Mouse (Mus musculus) CH12.LX (cell line): ENCODE measurements around the gene Adora2a. TPM values are rescaled to one million over a fixed set of nuclear protein-coding genes. Genes with fewer than 3 reads are reported as not detected.

ENCODE experiments used
- DNase-seq: peaks from one replicate; pipeline ENCODE4 v3.0.0-alpha.2; 2013; ENCODE audit errors: extremely low read depth
- H3K27ac ChIP-seq: 2 replicates; pipeline ENCODE4 v1.5.1; 2012; ENCODE audit warnings: low read depth, mild to moderate bottlenecking, control low read depth, moderate library complexity; ENCODE audit not compliant: insufficient read depth
- H3K27me3 ChIP-seq: replicated peaks from 2 replicates; pipeline ENCODE3; 2012; ENCODE audit warnings: inconsistent platforms
- H3K36me3 ChIP-seq, 2 experiments: replicated peaks in 1 of 2; 2 replicates each; pipeline versions ENCODE3 to v1.6.1; 2012; ENCODE audit warnings: inconsistent platforms in 1 of 2, low read length in 1 of 2, mild to moderate bottlenecking in 1 of 2, mixed read lengths in 1 of 2, moderate library complexity in 1 of 2; ENCODE audit not compliant: control insufficient read depth in 1 of 2, insufficient read depth in 1 of 2
- H3K4me1 ChIP-seq, 2 experiments: 2 replicates each; pipeline ENCODE4 v1.6.1; 2012; ENCODE audit warnings: inconsistent platforms in 1 of 2, moderate library complexity in 1 of 2; ENCODE audit not compliant: insufficient read depth in 2 of 2, control insufficient read depth in 1 of 2
- H3K4me2 ChIP-seq: 2 replicates; pipeline ENCODE4 v1.6.1; 2012; ENCODE audit warnings: low read depth, mild to moderate bottlenecking, control low read depth; ENCODE audit not compliant: poor library complexity, insufficient read depth, severe bottlenecking
- H3K4me3 ChIP-seq, 3 experiments: fragments of 150-350 bp in 1 of 3; sonication (generic) in 1 of 3; replicated peaks in 1 of 3; 2 replicates each; pipeline versions ENCODE3 to v1.5.1; 2011 to 2012; ENCODE audit warnings: low read depth in 2 of 3, low read length in 2 of 3, mild to moderate bottlenecking in 2 of 3, moderate library complexity in 2 of 3, control low read depth in 1 of 3, improper control_type of control experiment in 1 of 3, inconsistent platforms in 1 of 3, mixed read lengths in 1 of 3; ENCODE audit not compliant: poor library complexity in 1 of 3
- H3K79me2 ChIP-seq: replicated peaks from 2 replicates; pipeline ENCODE4 v1.6.1; 2012; ENCODE audit warnings: mild to moderate bottlenecking, moderate library complexity; ENCODE audit not compliant: control insufficient read depth, poor library complexity, insufficient read depth, severe bottlenecking; ENCODE audit errors: extremely low read depth
- H3K9ac ChIP-seq: 2 replicates; pipeline ENCODE4 v1.6.1; 2012; ENCODE audit warnings: low read depth, mild to moderate bottlenecking, control low read depth, moderate library complexity; ENCODE audit not compliant: insufficient read depth
- H3K9me3 ChIP-seq: replicated peaks from 2 replicates; pipeline ENCODE3; 2012; ENCODE audit warnings: low read length, inconsistent platforms, mixed read lengths
- BHLHE40 ChIP-seq: IDR thresholded peaks from 2 replicates; pipeline ENCODE4 v1.6.1; 2011; ENCODE audit warnings: mild to moderate bottlenecking, low read depth, low read length, improper control_type of control experiment
- CTCF ChIP-seq, 2 experiments: IDR thresholded peaks in 1 of 2; conservative IDR thresholded peaks in 1 of 2; 2 replicates each; pipeline ENCODE4 v1.5.1; 2011 to 2012; ENCODE audit warnings: low read depth in 2 of 2, low read length in 2 of 2, improper control_type of control experiment in 1 of 2, inconsistent platforms in 1 of 2, mild to moderate bottlenecking in 1 of 2, moderate library complexity in 1 of 2
- EP300 ChIP-seq: IDR thresholded peaks from 2 replicates; pipeline ENCODE4 v1.6.1; 2011; ENCODE audit warnings: low read length, improper control_type of control experiment
- ETS1 ChIP-seq: conservative IDR thresholded peaks from 2 replicates; pipeline ENCODE4 v1.6.1; 2012; ENCODE audit warnings: low read depth, mild to moderate bottlenecking, inconsistent platforms, low read length, improper control_type of control experiment, moderate library complexity
- IRF4 ChIP-seq: IDR thresholded peaks from 2 replicates; pipeline ENCODE4 v1.6.1; 2014; ENCODE audit warnings: low read depth, mild to moderate bottlenecking, inconsistent platforms, low read length, improper control_type of control experiment
- NRF1 ChIP-seq: IDR thresholded peaks from 2 replicates; pipeline ENCODE4 v1.6.1; 2014; ENCODE audit warnings: low read depth, mild to moderate bottlenecking, inconsistent platforms, low read length, improper control_type of control experiment, moderate library complexity
- PAX5 ChIP-seq: IDR thresholded peaks from 2 replicates; pipeline ENCODE4 v1.6.1; 2012; ENCODE audit warnings: low read length, inconsistent platforms, mixed read lengths
- POLR2AphosphoS2 ChIP-seq: IDR thresholded peaks from 2 replicates; pipeline ENCODE4 v1.6.1; 2011; ENCODE audit warnings: low read depth, low read length, improper control_type of control experiment
- RAD21 ChIP-seq: IDR thresholded peaks from 2 replicates; pipeline ENCODE4 v1.6.1; 2011; ENCODE audit warnings: low read depth, mild to moderate bottlenecking, low read length, improper control_type of control experiment, moderate library complexity
- TCF12 ChIP-seq: IDR thresholded peaks from 2 replicates; pipeline ENCODE4 v1.6.1; 2014; ENCODE audit warnings: low read depth, mild to moderate bottlenecking, inconsistent platforms, low read length, improper control_type of control experiment
- UBTF ChIP-seq: IDR thresholded peaks from 2 replicates; pipeline ENCODE4 v1.6.1; 2012; ENCODE audit warnings: low read depth, mild to moderate bottlenecking, inconsistent platforms, low read length, improper control_type of control experiment, moderate library complexity
- ZKSCAN1 ChIP-seq: IDR thresholded peaks from 2 replicates; pipeline ENCODE4 v1.6.1; 2012; ENCODE audit warnings: low read depth, inconsistent platforms, low read length, improper control_type of control experiment, borderline replicate concordance
- ZMIZ1 ChIP-seq: IDR thresholded peaks from 2 replicates; pipeline ENCODE4 v1.6.1; 2012; ENCODE audit warnings: low read depth, mild to moderate bottlenecking, inconsistent platforms, low read length, improper control_type of control experiment
- ZNF384 ChIP-seq: IDR thresholded peaks from 2 replicates; pipeline ENCODE4 v1.6.1; 2012; ENCODE audit warnings: low read depth, low read length, improper control_type of control experiment, inconsistent platforms
- dilution Hi-C: fragments of 300-500 bp; cut with MboI; formaldehyde crosslinking; loops from 2 replicates; pipeline ENCODE4 v1.14.3; 2020; ENCODE audit warnings: low sequenced_read_pairs; ENCODE audit not compliant: extremely low pct_unique_long_range_greater_than_20kb, extremely low pct_ligation_motif_present
- in situ Hi-C: fragments of 300-500 bp; cut with MboI; formaldehyde crosslinking; loops from 3 replicates; pipeline ENCODE4 v1.14.3; 2019; ENCODE audit warnings: low sequenced_read_pairs, low pct_ligation_motif_present, low pct_unique_long_range_greater_than_20kb, mixed read lengths
- polyA plus RNA-seq: library from polyadenylated mRNA; unstranded; fragments of >175 nt; gene quantifications from 2 replicates; pipeline ENCODE4 v1.2.1, GENCODE M21; 2012; ENCODE audit warnings: low read depth; ENCODE audit not compliant: insufficient read length
- total RNA-seq, 2 experiments: library from RNA; depleted of rRNA; stranded (reverse); fragments of 300-350 nt in 1 of 2; fragments of >200 nt in 1 of 2; gene quantifications; 2 replicates each; pipeline ENCODE4 v1.2.3; 2012 to 2014

The Adora2a gene
- total and polyA plus RNA-seq, 3 experiments, result 3.2 to 14.4 (median 7.6) TPM

GRCm38 (mm10) chr10:75333176-75333776 is 16.6 kb downstream of the Adora2a start:
- Histone ChIP-seq H3K79me2 (no peaks in the 10 kb centered on the region; the same call in 1 of the 2 replicates), H3K9ac (no peak overlapping the region), H3K4me1 (peaks cover 25 to 55% of the 10 kb centered on the region in 2 experiments), H3K4me2 (no peak overlapping the region), H3K27me3 (no peaks in the 10 kb centered on the region), H3K36me3 (peaks cover 32 to 53% of the 10 kb centered on the region in 2 experiments), H3K4me3 (no peak overlapping the region), H3K9me3 (no peaks in the 10 kb centered on the region), H3K27ac (no peak overlapping the region)
- TF ChIP-seq NRF1 (no peak), RAD21 (peak; percentile 2), BHLHE40 (no peak), CTCF (conservative IDR thresholded peaks at IDR 0.05 in 1 of 2, IDR thresholded peaks at IDR 0.05 in 1 of 2; ENCODE audit: low read depth in 2 of 2, low read length in 2 of 2) (peak in 1 of 2 experiments; percentile 18; a peak in 1 of 4 replicates), TCF12 (no peak)
- dilution Hi-C loops (no loop called here), in situ Hi-C loops (no loop called here)
- no peak for DNase-seq

DNA sequence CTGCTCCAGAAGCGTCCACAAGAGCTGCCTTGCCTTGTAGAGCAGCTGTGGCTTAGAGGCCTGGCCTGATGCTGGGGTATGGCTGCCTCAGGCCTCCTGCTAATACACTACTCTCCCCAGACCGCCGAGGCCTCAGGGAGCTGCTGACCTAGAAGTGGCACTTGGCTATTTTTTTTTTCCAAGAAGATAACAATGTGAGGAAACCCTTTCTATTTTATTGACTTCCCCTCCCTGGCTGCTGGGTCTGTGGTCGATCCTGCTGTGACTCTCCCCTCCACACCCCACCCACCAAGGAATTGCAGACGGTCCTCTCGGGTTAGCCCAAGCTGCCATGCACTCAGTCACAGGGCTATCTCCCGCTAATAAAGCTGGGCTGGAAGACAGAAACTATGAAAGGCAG is 17.5 kb downstream of the Adora2a start:
- Histone ChIP-seq H3K4me1 (peaks cover 22 to 55% of the 10 kb centered on the region in 2 experiments), H3K9ac (no peak overlapping the region), H3K36me3 (peaks cover 29 to 45% of the 10 kb centered on the region in 2 experiments), H3K79me2 (no peaks in the 10 kb centered on the region), H3K27ac (no peak overlapping the region), H3K9me3 (no peaks in the 10 kb centered on the region), H3K27me3 (no peaks in the 10 kb centered on the region), H3K4me2 (no peak overlapping the region), H3K4me3 (no peak overlapping the region)
- DNase-seq, result no peak
- dilution Hi-C loops (no loop called here), in situ Hi-C loops (no loop called here)
- TF ChIP-seq BHLHE40, result no peak
- TF ChIP-seq, all 38 proteins: peak for 0

DNA sequence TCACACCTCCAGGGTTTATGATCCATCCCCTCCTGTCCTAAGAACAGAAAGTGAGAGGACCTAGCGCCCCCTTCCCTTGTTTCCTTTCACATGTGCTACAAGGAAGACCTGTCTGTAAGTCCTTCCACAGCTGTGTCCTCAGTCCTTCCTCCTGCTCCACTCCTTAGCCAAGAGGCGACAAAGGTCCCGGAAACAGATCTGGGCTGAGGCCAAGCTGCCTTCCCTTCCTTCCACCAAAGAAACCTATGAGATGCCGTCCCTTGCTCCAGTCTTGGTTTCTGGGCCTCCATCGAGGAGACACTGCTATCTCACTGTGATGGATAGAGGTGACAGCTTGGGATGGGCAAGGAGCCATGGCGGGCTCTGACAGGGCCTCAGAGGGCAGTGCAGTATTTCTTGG is 18.4 kb downstream of the Adora2a start:
- Histone ChIP-seq H3K36me3 (peaks cover 29 to 42% of the 10 kb centered on the region in 2 experiments), H3K79me2 (no peaks in the 10 kb centered on the region), H3K9ac (no peak overlapping the region), H3K4me1 (peaks cover 17 to 53% of the 10 kb centered on the region in 2 experiments), H3K4me2 (no peak overlapping the region), H3K4me3 (no peak overlapping the region), H3K27ac (no peak overlapping the region), H3K9me3 (no peaks in the 10 kb centered on the region), H3K27me3 (no peaks in the 10 kb centered on the region)
- TF ChIP-seq ZNF384 (no peak), POLR2AphosphoS2 (no peak), IRF4 (no peak), EP300 (no peak), PAX5 (no peak), ZKSCAN1 (no peak), ETS1 (no peak), RAD21 (no peak), UBTF (no peak), ZMIZ1 (no peak)
- in situ Hi-C loops, result no loop called here
- dilution Hi-C loops, result no loop called here
- no peak for DNase-seq
